Mouse (Mus musculus): Measurements from ENCODE around the gene Rsad2. TPM values are rescaled to one million over a fixed set of nuclear protein-coding genes. Genes with fewer than 3 reads are reported as not detected.

Rsad2 gene
- polyA plus RNA-seq, 1 experiment from 2014 or later: 1.1 TPM

- 78% methylated on average over 9 of the region's 9 CpGs for WGBS
- H3K4me1 ChIP-seq (replicated peaks): peaks cover 23% of the 10 kb centered on the region
These were observed 47.5 kb downstream of the Rsad2 start for GRCm38 (mm10) chr12:26408707-26409106.

GRCm38 (mm10) chr12:26404781-26405702, 51.2 kb downstream of the Rsad2 start:
- Histone ChIP-seq H3K4me2 (replicated peaks) (no peak overlapping the region), H3K4me1 (replicated peaks) (peaks cover 21% of the 10 kb centered on the region), H3K27me3 (replicated peaks) (no peaks in the 10 kb centered on the region), H3K9ac (no peak overlapping the region), H3K27ac (no peak overlapping the region), H3K9me3 (no peaks in the 10 kb centered on the region), H3K4me3 (replicated peaks) (no peak overlapping the region), H3K36me3 (no peaks in the 10 kb centered on the region)
- peak; percentile 42 for ATAC-seq
- WGBS: 67% methylated on average over 11 of the region's 11 CpGs

More at GRCm38 (mm10) chr12:26408707-26409106, 47.5 kb downstream of the Rsad2 start:
- Histone ChIP-seq H3K36me3 (no peaks in the 10 kb centered on the region), H3K9ac (no peak overlapping the region), H3K27me3 (replicated peaks) (no peaks in the 10 kb centered on the region), H3K27ac (no peak overlapping the region), H3K4me3 (replicated peaks) (no peak overlapping the region), H3K9me3 (no peaks in the 10 kb centered on the region), H3K4me2 (replicated peaks) (no peak overlapping the region)
- no peak for ATAC-seq

GRCm38 (mm10) chr12:26403372-26404125, 52.7 kb downstream of the Rsad2 start:
- Histone ChIP-seq H3K9ac (no peak overlapping the region), H3K4me1 (replicated peaks) (peaks cover 21% of the 10 kb centered on the region), H3K9me3 (no peaks in the 10 kb centered on the region), H3K27me3 (replicated peaks) (no peaks in the 10 kb centered on the region), H3K36me3 (no peaks in the 10 kb centered on the region), H3K27ac (no peak overlapping the region), H3K4me3 (replicated peaks) (no peak overlapping the region), H3K4me2 (replicated peaks) (no peak overlapping the region)
- 69% methylated on average over 16 of the region's 16 CpGs for WGBS
- ATAC-seq: no peak

GRCm38 (mm10) chr12:26401696-26402470, 54.4 kb downstream of the Rsad2 start:
- 58% methylated on average over 10 of the region's 10 CpGs for WGBS
- Histone ChIP-seq H3K27ac (0 out of 2 replicates have a peak overlapping the region, but pooled peaks have one; percentile 48), H3K9me3 (no peaks in the 10 kb centered on the region), H3K4me2 (replicated peaks) (no peak overlapping the region), H3K36me3 (no peaks in the 10 kb centered on the region), H3K9ac (no peak overlapping the region), H3K4me1 (replicated peaks) (peaks cover 21% of the 10 kb centered on the region), H3K27me3 (replicated peaks) (no peaks in the 10 kb centered on the region), H3K4me3 (replicated peaks) (no peak overlapping the region)
- ATAC-seq: no peak

- WGBS: 65% methylated on average over 1 of the region's 1 CpGs
- no peak overlapping the region for H3K4me2 ChIP-seq (replicated peaks)
- peaks cover 20% of the 10 kb centered on the region for H3K4me1 ChIP-seq (replicated peaks)
- no peaks in the 10 kb centered on the region for H3K27me3 ChIP-seq (replicated peaks)
- H3K27ac ChIP-seq: 0 out of 2 replicates have a peak overlapping the region, but pooled peaks have one; percentile 48
- H3K9me3 ChIP-seq: no peaks in the 10 kb centered on the region
- ATAC-seq: no peak
- no peak overlapping the region for H3K9ac ChIP-seq
- no peak overlapping the region for H3K4me3 ChIP-seq (replicated peaks)
- H3K36me3 ChIP-seq: no peaks in the 10 kb centered on the region
These were observed 55.0 kb downstream of the Rsad2 start for GRCm38 (mm10) chr12:26401254-26401653.

- no peak overlapping the region for H3K27ac ChIP-seq
- peaks cover 15% of the 10 kb centered on the region for H3K4me1 ChIP-seq (replicated peaks)
- no peaks in the 10 kb centered on the region for H3K27me3 ChIP-seq (replicated peaks)
- H3K36me3 ChIP-seq: no peaks in the 10 kb centered on the region
- no peak overlapping the region for H3K4me3 ChIP-seq (replicated peaks)
- no peak overlapping the region for H3K4me2 ChIP-seq (replicated peaks)
- H3K9ac ChIP-seq: no peak overlapping the region
- ATAC-seq: no peak
- no peaks in the 10 kb centered on the region for H3K9me3 ChIP-seq
- WGBS: 100% methylated on average over 1 of the region's 1 CpGs
These were observed 55.5 kb downstream of the Rsad2 start for GRCm38 (mm10) chr12:26400762-26401161.

- H3K4me1 ChIP-seq (replicated peaks): peaks cover 7% of the 10 kb centered on the region
- no peaks in the 10 kb centered on the region for H3K9me3 ChIP-seq
- no peak overlapping the region for H3K4me2 ChIP-seq (replicated peaks)
- no peak for ATAC-seq
- H3K4me3 ChIP-seq (replicated peaks): no peak overlapping the region
- no peaks in the 10 kb centered on the region for H3K27me3 ChIP-seq (replicated peaks)
- no peak overlapping the region for H3K9ac ChIP-seq
- H3K27ac ChIP-seq: no peak overlapping the region
- WGBS: 81% methylated on average over 6 of the region's 6 CpGs
- no peaks in the 10 kb centered on the region for H3K36me3 ChIP-seq
These were observed 56.9 kb downstream of the Rsad2 start for GRCm38 (mm10) chr12:26399391-26399790.

GRCm38 (mm10) chr12:26398597-26398996, 57.7 kb downstream of the Rsad2 start:
- no peaks in the 10 kb centered on the region for H3K36me3 ChIP-seq
- no peak overlapping the region for H3K27ac ChIP-seq
- H3K9ac ChIP-seq: no peak overlapping the region
- 46% methylated on average over 2 of the region's 2 CpGs for WGBS
- H3K4me3 ChIP-seq (replicated peaks): no peak overlapping the region
- no peak overlapping the region for H3K4me2 ChIP-seq (replicated peaks)
- no peaks in the 10 kb centered on the region for H3K9me3 ChIP-seq
- no peaks in the 10 kb centered on the region for H3K27me3 ChIP-seq (replicated peaks)
- no peak for ATAC-seq
- peaks cover 5% of the 10 kb centered on the region for H3K4me1 ChIP-seq (replicated peaks)

GRCm38 (mm10) chr12:26394485-26395470, 61.5 kb downstream of the Rsad2 start:
- H3K4me1 ChIP-seq (replicated peaks): no peaks in the 10 kb centered on the region; the same call in 1 of the 2 replicates
- no peak; the same call in 1 of the 2 replicates for ATAC-seq
- no peaks in the 10 kb centered on the region for H3K27me3 ChIP-seq (replicated peaks)
- WGBS: 79% methylated on average over 13 of the region's 13 CpGs
- no peak overlapping the region for H3K9ac ChIP-seq
- no peaks in the 10 kb centered on the region for H3K9me3 ChIP-seq
- no peak overlapping the region for H3K4me2 ChIP-seq (replicated peaks)
- H3K4me3 ChIP-seq (replicated peaks): no peak overlapping the region
- no peaks in the 10 kb centered on the region for H3K36me3 ChIP-seq
- H3K27ac ChIP-seq: no peak overlapping the region

GRCm38 (mm10) chr12:26393291-26393690, 63.0 kb downstream of the Rsad2 start:
- Histone ChIP-seq H3K4me1 (replicated peaks) (no peaks in the 10 kb centered on the region; the same call in 1 of the 2 replicates), H3K4me3 (replicated peaks) (no peak overlapping the region), H3K36me3 (0 out of 2 replicates have a peak, but pooled peaks cover 1% of the 10 kb centered on the region), H3K9me3 (no peaks in the 10 kb centered on the region), H3K27ac (no peak overlapping the region), H3K4me2 (replicated peaks) (no peak overlapping the region), H3K27me3 (replicated peaks) (no peaks in the 10 kb centered on the region), H3K9ac (no peak overlapping the region)
- ATAC-seq: no peak
- WGBS: 78% methylated on average over 5 of the region's 5 CpGs
